Mouse (Mus musculus) stomach, embryonic 14.5 days (tissue): ENCODE results near the gene Trim3. TPM values are rescaled to one million over a fixed set of nuclear protein-coding genes. Genes with fewer than 3 reads are reported as not detected.

ENCODE experiments used
- ATAC-seq: fragments of 200-750 bp; cut with Nextera tagmentation; 2 replicates; pipeline ENCODE4 v1.8.0; 2017; ENCODE audit warnings: low read depth, moderate TSS enrichment; ENCODE audit not compliant: insufficient number of reproducible peaks, insufficient read depth, low FRiP score
- H3K27ac ChIP-seq: fragments of 300-500 bp; sonication (generic); 2 replicates; pipeline ENCODE4 v1.5.1; 2014; ENCODE audit warnings: mild to moderate bottlenecking, low read length, moderate library complexity, mixed read lengths
- H3K27me3 ChIP-seq: fragments of 300-500 bp; sonication (generic); 2 replicates; pipeline ENCODE4 v1.6.1; 2014; ENCODE audit warnings: low read length, control low read depth, mixed read lengths; ENCODE audit not compliant: control insufficient read depth, insufficient read depth
- H3K36me3 ChIP-seq: fragments of 300-500 bp; sonication (generic); 2 replicates; pipeline ENCODE4 v1.6.1; 2014; ENCODE audit warnings: mild to moderate bottlenecking, control low read depth, low read length, moderate library complexity, mixed read lengths; ENCODE audit not compliant: control insufficient read depth, insufficient read depth
- H3K4me1 ChIP-seq: fragments of 300-500 bp; sonication (generic); 2 replicates; pipeline ENCODE4 v1.6.1; 2014; ENCODE audit warnings: low read length, control low read depth, mixed read lengths; ENCODE audit not compliant: control insufficient read depth, insufficient read depth
- H3K4me2 ChIP-seq: fragments of 300-500 bp; sonication (generic); replicated peaks from 2 replicates; pipeline ENCODE4 v1.6.1; 2014; ENCODE audit warnings: low read depth, low read length, control low read depth
- H3K4me3 ChIP-seq: fragments of 300-500 bp; sonication (generic); 2 replicates; pipeline ENCODE4 v1.5.1; 2014; ENCODE audit warnings: low read depth, low read length, control low read depth
- H3K9ac ChIP-seq: fragments of 300-500 bp; sonication (generic); replicated peaks from 2 replicates; pipeline ENCODE4 v1.6.1; 2014; ENCODE audit warnings: low read depth, mild to moderate bottlenecking, control low read depth, low read length, moderate library complexity, mixed read lengths
- H3K9me3 ChIP-seq: fragments of 300-500 bp; sonication (generic); 2 replicates; pipeline ENCODE4 v1.6.1; 2016; ENCODE audit warnings: low read depth, low read length, control low read depth; ENCODE audit not compliant: control insufficient read depth
- WGBS: fragments of 180-500 bp; shearing (Covaris S2); extraction: QIAGEN DNeasy Blood & Tissue Kit; methylation state at CpG from one replicate; pipeline ENCODE4 v1.1.7; 2014; 5-methylcytosine and 5-hydroxymethylcytosine counted together
- polyA plus RNA-seq: library from polyadenylated mRNA; unstranded; fragments of >200 nt; fragmentation: Nextera tagmentation; extraction: Ambion mirVana; gene quantifications from 2 replicates; pipeline ENCODE4 v1.2.1, GENCODE M21; 2014

Trim3 gene
- polyA plus RNA-seq, 1 experiment from 2014 or later = 28.8 TPM

DNA sequence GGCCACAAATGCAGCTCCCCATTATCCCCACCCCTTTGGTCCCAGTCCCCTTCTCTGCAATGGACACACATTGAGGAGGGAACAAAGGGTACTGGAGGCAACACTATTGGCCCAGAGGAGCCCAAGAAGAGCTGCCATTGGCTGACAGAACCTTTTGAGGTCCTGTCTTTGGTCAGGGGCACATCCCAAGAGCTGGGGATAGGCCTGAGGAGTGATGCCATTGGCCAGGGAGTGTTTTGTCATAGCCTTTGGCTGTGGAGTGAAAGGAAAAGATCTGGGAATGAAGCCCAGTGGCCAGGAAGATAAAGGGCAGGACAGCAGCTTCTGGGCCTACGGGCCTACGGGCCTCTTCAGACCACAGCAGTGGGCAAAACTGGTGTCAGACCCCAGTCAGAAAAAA is 2.4 kb upstream of the Trim3 start:
- ATAC-seq = no peak
- WGBS = 89% methylated on average over 2 of the region's 2 CpGs
- peaks cover 18% of the 10 kb centered on the region; the same call in 1 of the 2 replicates for H3K4me1 ChIP-seq

DNA sequence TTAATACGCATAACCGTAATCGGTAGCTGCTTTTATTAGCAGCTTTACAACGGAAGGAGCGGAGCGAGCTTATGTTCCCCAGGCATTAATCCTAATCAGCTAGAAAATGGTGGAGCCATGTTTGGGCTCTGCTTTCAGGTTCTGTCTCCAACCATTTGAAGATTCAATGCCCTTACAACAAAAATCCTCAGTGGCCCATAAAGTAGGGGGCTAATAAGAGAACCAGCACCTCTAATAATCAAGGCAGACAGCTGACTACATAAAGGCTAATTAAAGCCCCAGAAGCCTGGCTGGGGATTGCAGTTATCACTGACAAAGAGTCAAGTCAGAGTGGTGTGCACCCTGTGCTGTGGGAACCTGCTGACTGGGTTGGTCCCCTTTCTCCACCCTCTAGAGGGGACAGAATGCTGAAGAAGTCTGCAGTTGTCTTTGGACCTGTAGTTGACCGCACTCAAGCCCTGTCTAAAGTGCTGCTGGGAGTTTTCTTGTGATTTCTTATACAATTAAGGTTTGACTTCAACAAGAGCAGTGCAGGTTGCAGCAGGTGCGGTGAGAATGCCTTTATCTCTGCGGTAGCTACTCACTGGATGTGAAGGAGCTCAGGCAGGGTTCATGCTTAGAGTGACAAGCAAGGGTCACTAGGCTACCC is 1.0 kb upstream of the Trim3 start:
- H3K9me3 ChIP-seq = no peaks in the 10 kb centered on the region
- peak overlapping the region; percentile 84 for H3K4me3 ChIP-seq
- peaks cover 24% of the 10 kb centered on the region for H3K36me3 ChIP-seq
- no peak for ATAC-seq
- 49% methylated on average over 9 of the region's 9 CpGs for WGBS
- H3K4me2 ChIP-seq = peak overlapping the region; percentile 73
- H3K27me3 ChIP-seq = no peaks in the 10 kb centered on the region
- peaks cover 14% of the 10 kb centered on the region; the same call in 1 of the 2 replicates for H3K4me1 ChIP-seq
- H3K27ac ChIP-seq = no peak overlapping the region
- peak overlapping the region; percentile 38; the same call in 1 of the 2 replicates for H3K9ac ChIP-seq

More for the DNA sequence above, 2.4 kb upstream of the Trim3 start:
- H3K4me3 ChIP-seq = no peak overlapping the region
- no peaks in the 10 kb centered on the region for H3K9me3 ChIP-seq
- H3K36me3 ChIP-seq = peaks cover 24% of the 10 kb centered on the region
- no peak overlapping the region for H3K27ac ChIP-seq
- H3K27me3 ChIP-seq = no peaks in the 10 kb centered on the region
- H3K9ac ChIP-seq = no peak overlapping the region
- no peak overlapping the region for H3K4me2 ChIP-seq

DNA sequence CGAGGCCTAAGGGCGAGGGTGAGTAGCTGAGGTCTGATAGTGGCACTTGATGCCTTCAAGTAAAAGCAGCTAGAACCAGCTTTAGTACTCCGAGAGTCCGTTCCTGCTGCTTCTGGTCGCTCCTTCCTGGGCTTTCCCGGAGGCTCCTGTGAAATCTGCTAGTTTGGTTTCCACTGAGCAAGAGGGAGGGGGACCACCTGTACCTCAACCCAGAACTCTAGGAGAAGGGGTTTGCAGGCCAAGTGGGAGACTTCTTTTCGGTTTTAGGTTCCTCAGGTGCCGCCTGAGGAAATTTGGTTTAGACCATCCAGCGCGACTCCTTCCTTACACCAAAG is 397 bp upstream of the Trim3 start:
- peaks cover 22% of the 10 kb centered on the region for H3K36me3 ChIP-seq
- H3K9me3 ChIP-seq = no peaks in the 10 kb centered on the region
- ATAC-seq = no peak
- 5% methylated on average over 10 of the region's 10 CpGs for WGBS
- peak overlapping the region; percentile 73 for H3K4me2 ChIP-seq
- peak overlapping the region; percentile 38; the same call in 1 of the 2 replicates for H3K9ac ChIP-seq
- peaks cover 15% of the 10 kb centered on the region for H3K4me1 ChIP-seq
- no peaks in the 10 kb centered on the region for H3K27me3 ChIP-seq
- peak overlapping the region; percentile 52; the same call in 1 of the 2 replicates for H3K27ac ChIP-seq
- H3K4me3 ChIP-seq = peak overlapping the region; percentile 84

DNA sequence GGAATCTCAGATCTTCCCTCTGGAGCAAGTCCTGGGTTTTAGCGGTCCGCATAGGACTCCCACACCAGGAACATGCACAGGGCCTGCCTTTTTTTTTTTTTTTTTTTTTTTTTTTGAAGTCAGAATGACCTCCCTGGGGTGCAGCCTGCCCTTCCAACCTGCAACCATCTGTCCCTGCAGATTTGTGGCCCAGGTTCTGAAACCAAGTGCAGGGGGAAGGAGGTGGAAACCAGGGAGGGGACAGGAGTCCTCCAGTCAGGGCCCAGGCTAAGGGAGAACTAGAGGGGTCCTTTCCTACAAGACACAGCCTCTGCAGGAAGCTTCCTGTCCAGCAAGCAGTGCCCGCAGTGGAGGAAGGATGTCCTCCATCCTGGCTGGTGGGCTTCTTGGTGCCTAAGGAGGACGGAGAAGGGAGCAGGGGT is 809 bp downstream of the Trim3 start:
- peak overlapping the region; percentile 73 for H3K4me2 ChIP-seq
- WGBS = 23% methylated on average over 4 of the region's 4 CpGs
- peak overlapping the region; percentile 72; the same call in 1 of the 2 replicates for H3K9ac ChIP-seq
- H3K36me3 ChIP-seq = peaks cover 19% of the 10 kb centered on the region
- H3K27me3 ChIP-seq = no peaks in the 10 kb centered on the region
- ATAC-seq = no peak
- H3K27ac ChIP-seq = peak overlapping the region; percentile 21; the same call in 1 of the 2 replicates
- peaks cover 21% of the 10 kb centered on the region for H3K4me1 ChIP-seq
- H3K9me3 ChIP-seq = no peaks in the 10 kb centered on the region
- peak overlapping the region; percentile 84 for H3K4me3 ChIP-seq

DNA sequence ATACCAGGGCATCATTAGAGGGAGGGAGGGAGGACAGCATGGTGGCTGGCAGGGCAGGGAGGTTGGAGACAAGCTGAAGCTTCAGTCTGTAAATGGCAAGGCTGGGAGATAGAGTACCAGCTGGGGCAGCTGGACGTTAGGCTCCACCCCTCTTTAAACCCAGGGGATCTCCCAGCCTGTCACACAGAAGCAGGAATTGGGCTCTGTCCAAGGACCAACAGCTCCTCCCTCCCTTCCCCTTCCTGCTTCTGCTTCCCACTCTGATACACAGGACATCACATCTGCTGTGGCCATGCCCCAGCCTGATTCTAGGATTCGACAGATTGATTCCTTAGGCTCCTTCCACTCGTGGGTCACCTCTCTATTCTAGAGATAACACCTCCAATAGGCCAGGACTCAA is 4.7 kb downstream of the Trim3 start:
- peak; percentile 43; the same call in 1 of the 2 replicates for ATAC-seq
- H3K36me3 ChIP-seq = no peaks in the 10 kb centered on the region; the same call in 1 of the 2 replicates
- H3K4me1 ChIP-seq = peaks cover 19% of the 10 kb centered on the region
- no peak overlapping the region for H3K4me3 ChIP-seq
- H3K4me2 ChIP-seq = no peak overlapping the region
- WGBS = 29% methylated on average over 3 of the region's 3 CpGs
- H3K9me3 ChIP-seq = no peaks in the 10 kb centered on the region
- H3K9ac ChIP-seq = no peak overlapping the region
- H3K27me3 ChIP-seq = no peaks in the 10 kb centered on the region
- peak overlapping the region; percentile 55; the same call in 1 of the 2 replicates for H3K27ac ChIP-seq

DNA sequence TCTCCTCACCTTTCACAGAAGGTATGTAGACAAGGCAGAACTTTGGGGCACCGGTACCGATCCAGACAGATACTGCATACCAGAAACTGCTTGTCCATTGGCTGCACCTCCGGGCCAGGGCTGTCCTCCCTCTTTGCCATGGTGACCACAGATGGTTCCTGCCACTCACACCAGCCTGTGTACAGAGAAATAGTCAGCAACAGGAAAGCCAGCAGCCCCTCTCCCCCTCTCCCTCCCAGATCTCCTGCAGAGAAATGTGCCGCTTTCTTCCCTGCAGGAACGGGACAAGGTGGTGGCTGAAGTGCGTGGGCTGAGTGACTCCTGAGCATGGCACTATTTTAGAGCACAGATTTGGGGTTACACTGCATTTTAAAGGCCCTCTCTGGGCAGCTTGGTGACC is 8.0 kb downstream of the Trim3 start:
- no peak for ATAC-seq
- Histone ChIP-seq H3K4me2 (no peak overlapping the region), H3K9ac (no peak overlapping the region), H3K27ac (no peak overlapping the region), H3K9me3 (no peaks in the 10 kb centered on the region), H3K36me3 (no peaks in the 10 kb centered on the region; the same call in 1 of the 2 replicates), H3K4me3 (no peak overlapping the region), H3K27me3 (no peaks in the 10 kb centered on the region), H3K4me1 (peaks cover 13% of the 10 kb centered on the region)
- 69% methylated on average over 6 of the region's 6 CpGs for WGBS

DNA sequence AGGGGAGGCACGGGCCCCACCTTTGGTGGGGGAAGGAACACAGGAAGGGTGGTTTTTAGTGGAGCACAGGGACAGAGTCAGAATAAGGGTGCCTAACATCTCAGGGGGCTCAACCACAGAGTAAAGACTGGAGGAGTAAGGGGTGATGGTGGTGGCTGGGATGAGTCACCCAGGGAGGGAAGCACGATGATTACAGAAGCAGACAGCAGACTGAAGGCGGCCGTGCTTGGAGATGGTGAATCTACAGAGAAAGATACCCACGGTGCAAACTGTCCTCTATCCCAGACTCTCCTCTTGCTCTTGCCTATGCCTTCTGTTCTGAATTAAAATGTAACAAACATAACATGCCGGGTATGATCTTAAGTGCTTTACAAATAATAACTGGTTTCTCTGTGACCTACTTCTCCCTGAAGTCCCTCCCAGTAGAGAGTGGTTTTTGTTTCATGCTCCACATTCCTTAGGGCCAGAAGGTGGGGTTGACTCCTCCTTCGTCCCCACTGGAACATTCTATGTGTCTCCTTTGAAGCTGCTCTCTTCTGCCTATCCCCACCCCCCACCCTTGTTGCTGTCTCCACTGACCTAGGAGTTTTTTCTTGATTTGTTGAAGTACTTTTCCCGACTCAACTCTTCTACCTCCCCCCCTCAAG is 11.6 kb downstream of the Trim3 start:
- ATAC-seq = no peak
- no peaks in the 10 kb centered on the region for H3K4me1 ChIP-seq
- H3K4me2 ChIP-seq = no peak overlapping the region
- 73% methylated on average over 8 of the region's 8 CpGs for WGBS
- no peak overlapping the region for H3K27ac ChIP-seq
- H3K36me3 ChIP-seq = peaks cover 25% of the 10 kb centered on the region
- H3K9me3 ChIP-seq = no peaks in the 10 kb centered on the region
- no peak overlapping the region for H3K4me3 ChIP-seq
- H3K27me3 ChIP-seq = no peaks in the 10 kb centered on the region
- H3K9ac ChIP-seq = no peak overlapping the region

DNA sequence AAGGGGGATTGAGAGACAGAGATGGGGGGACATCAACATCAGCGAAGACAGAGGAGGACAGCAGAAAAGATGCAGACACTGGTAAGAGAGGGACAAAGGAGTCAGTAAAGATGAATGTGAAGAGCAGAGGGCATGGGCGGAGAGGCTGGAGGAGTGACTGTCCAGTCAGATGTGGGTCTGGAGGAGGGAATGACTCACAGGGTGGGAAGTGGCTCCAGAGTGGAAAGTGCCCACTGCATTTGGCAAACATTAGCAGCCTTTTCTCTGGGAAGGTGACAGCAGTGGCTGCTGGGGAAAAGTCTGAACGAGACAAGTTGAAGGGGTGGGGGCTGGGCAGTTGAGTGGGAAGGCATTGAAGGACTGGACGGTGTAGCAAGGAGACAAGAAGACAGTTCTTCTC is 12.3 kb downstream of the Trim3 start:
- no peak overlapping the region for H3K27ac ChIP-seq
- H3K4me3 ChIP-seq = no peak overlapping the region
- no peaks in the 10 kb centered on the region for H3K9me3 ChIP-seq
- H3K27me3 ChIP-seq = no peaks in the 10 kb centered on the region
- H3K9ac ChIP-seq = no peak overlapping the region
- H3K36me3 ChIP-seq = peaks cover 31% of the 10 kb centered on the region
- WGBS = 64% methylated on average over 4 of the region's 4 CpGs
- no peak overlapping the region for H3K4me2 ChIP-seq
- ATAC-seq = no peak
- no peaks in the 10 kb centered on the region for H3K4me1 ChIP-seq
